Mouse (Mus musculus) heart, postnatal 0 days (tissue): ENCODE data around the gene Rps27l.

Experiments used
- CTCF ChIP-seq: IDR thresholded peaks from 2 replicates; pipeline ENCODE4 v1.5.1; 2016; ENCODE audit warnings: antibody characterized with exemption, control low read depth, low read depth
- EP300 ChIP-seq: IDR thresholded peaks from 2 replicates; pipeline ENCODE4 v1.6.1; 2016; ENCODE audit warnings: antibody characterized with exemption, low read depth

GRCm38 (mm10) chr9:66909922-66910321 is 36.0 kb upstream of the Rps27l start:
- TF ChIP-seq CTCF (no peak), EP300 (no peak)
